Mouse (Mus musculus): ENCODE measurements around the gene Atf6. TPM values are rescaled to one million over a fixed set of nuclear protein-coding genes. Genes with fewer than 3 reads are reported as not detected.

Atf6 gene
- total RNA-seq, 2 experiments from 2014 or later: 22.6 to 23.1 TPM

DNA sequence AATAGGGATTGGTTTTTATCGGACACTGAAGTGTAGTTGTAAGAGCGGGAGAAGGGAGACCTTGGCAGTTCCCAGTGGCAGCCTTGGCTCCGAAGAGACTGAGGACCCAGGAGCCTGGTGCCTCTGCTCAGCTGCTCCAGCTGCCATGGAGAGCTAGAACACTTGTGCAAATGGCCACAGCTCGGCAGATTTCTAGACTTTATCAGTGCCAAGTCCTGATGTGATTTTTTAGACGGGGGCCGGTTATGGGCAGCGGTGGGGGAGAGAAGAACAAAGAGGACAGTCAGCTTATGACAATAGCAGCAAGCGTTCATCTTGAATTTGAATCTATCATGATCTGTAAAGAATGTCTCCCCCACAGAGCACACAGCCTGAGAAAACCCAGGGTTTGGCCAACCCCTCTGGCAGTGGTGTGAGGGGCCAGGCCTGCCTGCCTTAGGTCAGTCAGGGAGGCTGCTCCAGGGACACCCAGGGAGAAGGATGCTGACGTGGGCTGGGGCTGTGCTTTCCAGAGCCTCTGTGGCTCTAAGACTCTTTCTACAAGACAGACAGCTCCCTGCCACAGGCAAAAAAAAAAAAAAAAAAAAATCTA lies 193.3 kb downstream of the Atf6 start:
- no peak for DNase-seq (ENCODE audit: low spot score in 2 of 2)

GRCm38 (mm10) chr1:170665200-170665599 lies 202.4 kb downstream of the Atf6 start:
- DNase-seq (ENCODE audit: low spot score in 2 of 2): no peak

DNA sequence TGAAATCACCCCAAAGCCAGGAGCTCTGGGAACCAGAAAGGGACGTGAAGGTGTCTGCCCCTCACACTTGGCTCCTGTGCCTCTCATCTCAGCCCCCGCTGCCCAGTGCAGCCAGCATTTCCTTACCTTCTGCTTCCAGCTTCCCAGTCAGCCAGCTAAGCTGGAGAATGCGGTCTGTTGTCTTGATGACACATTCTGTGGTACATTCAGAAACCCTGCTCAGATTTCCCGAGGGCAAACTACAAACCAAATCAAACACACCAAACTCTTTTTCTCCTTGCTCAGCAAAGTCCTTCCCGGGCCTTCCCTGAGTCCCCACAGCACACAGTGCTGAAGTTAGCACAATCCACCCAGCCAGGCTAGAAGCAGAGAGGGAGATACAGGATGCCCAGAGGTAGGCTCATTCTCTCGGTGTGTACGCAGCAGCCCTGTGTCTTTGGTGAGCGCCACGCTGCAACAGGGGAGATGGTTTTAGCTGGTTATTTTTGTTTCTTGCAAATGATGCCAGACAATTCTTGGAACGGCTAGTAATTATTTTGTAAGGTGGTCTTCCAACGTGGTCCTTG lies 202.9 kb downstream of the Atf6 start:
- DNase-seq (ENCODE audit: low spot score in 2 of 2): no peak

GRCm38 (mm10) chr1:170659260-170659659 lies 208.3 kb downstream of the Atf6 start:
- DNase-seq (ENCODE audit: low spot score in 2 of 2): no peak

DNA sequence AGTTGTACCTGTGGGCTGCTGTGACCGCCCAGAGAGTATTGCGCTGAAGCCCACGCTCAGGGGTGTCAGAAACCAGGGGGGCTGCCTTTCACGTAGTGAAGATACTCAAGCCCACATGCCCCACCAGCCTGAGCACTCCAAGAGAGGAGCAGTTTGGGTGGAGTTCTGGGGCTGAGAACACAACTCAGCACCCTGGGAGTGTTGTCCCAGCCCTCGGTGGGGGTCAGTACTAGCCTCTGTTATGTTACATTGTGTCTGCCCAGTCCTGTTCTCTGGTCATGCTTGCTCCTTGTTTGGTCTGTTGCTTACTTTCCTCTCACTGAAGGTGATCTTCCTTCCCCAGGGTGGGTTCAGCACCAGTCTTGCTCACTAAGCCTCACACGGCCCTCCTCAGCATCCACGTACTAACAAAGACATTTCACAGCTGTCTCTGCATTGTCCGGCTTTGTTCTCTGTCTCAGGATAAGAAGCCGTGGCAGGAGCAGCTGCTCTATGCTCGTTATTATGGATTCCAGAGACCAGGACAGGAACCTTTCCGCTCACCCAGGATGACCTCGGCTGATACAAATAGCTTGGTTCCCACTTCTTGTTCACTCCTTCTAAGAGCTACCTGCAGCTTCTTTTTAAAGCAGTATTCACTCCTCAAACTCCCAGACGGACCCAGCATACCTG lies 209.8 kb downstream of the Atf6 start:
- DNase-seq (ENCODE audit: low spot score in 2 of 2): no peak

GRCm38 (mm10) chr1:170657228-170657521 lies 210.4 kb downstream of the Atf6 start:
- no peak for DNase-seq (ENCODE audit: low spot score in 2 of 2)

DNA sequence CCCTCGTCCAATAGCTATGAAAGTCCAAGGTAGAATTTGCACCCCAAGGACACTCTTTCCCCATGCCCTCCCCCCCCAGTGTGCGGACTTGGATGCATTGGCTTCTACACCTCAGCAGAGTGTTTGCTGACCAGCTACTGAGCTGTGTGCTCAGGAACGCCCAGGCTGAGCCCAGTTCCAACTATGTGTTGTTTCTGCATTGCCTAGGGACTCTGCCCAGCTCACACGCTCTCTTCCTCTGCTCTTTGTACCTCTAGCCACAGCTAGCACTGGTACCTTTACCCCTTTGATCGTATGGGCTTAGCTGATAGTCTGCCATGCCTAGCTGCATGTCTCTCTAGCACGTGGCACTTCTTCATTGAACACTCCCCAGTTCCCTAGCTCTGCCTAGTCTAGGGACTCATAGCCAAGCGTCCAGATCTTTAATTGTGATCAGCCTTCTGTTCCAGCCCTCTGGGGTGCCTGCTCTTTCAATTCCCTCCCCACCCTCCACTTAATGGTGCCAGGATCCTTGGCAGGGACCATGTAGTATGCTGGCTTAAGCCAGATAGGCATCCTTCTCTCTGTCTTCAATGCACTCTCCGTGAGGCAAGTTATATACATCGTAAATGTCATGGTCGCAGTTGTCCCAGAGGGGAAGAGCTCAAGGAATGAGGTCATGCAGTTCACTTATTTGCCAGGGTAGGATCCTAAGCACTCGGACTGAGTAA lies 210.9 kb downstream of the Atf6 start:
- no peak for DNase-seq (ENCODE audit: low spot score in 2 of 2)

DNA sequence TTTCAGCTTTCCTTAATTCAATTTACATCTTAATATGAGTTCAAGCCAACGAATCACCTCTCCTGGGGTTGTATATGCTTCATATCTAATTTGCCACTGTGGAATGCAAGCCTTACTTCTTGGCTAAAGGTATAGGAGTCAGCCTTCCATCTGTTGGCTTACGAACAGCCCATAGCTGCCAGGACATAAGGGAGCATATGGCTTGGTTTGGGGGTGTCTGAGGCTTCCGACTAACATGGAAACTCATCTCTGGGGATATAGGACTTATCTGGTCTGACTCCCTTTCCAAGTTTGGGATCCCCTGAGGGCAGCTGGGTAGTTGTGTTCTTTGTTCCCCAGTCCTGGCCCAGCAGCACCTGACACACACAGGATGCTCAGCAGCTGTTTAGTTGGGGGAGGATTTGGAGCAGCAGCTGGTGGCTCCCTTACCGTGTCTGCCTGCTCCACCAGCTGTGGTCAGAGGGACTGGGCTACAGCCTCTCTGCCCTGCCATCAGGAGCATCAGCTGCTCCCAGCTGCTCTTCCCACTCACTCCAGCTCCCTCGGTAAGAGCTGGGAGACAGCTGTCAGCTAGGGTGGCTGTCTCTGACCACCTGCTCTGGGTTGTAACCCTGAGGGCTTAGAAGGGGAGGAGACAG lies 212.2 kb downstream of the Atf6 start:
- DNase-seq (ENCODE audit: low spot score in 2 of 2): no peak

Other genes with a start within 250 kb of the Atf6 start
- 10 to 100 TPM; 21.7 to 25.0 TPM for gene Olfml2b, start 223.2 kb downstream of the Atf6 start, total RNA-seq (2021)
- gene Gm26620, start 17.3 kb upstream of the Atf6 start, total RNA-seq (2021): under 1 TPM; 0.62 to 0.87 TPM
- gene Dusp12, start 17.8 kb upstream of the Atf6 start, total RNA-seq (2021): 10 to 100 TPM; 15.5 to 16.3 TPM
- gene Fcrlb, start 45.2 kb upstream of the Atf6 start, total RNA-seq (2021): under 1 TPM; 0.51 to 0.66 TPM
- gene Fcrla, start 59.8 kb upstream of the Atf6 start, total RNA-seq (2021): not detected
- gene Fcgr2b, start 108.8 kb upstream of the Atf6 start, total RNA-seq (2021): 1 to 10 TPM; 2.5 to 4.3 TPM
- gene Fcgr4, start 151.1 kb upstream of the Atf6 start, total RNA-seq (2021): not detected
- gene Fcgr3, start 197.2 kb upstream of the Atf6 start, total RNA-seq (2021): 10 to 100 TPM; 10.5 to 12.7 TPM
- gene Cfap126, start 246.1 kb upstream of the Atf6 start, total RNA-seq (2021): 1 to 10 TPM; 3.1 to 3.3 TPM

Measured in layer of hippocampus, postnatal 10 days (tissue).